Mouse (Mus musculus) hindbrain, embryonic 14.5 days (tissue): Measurements from ENCODE around the gene Trmt6. TPM values are rescaled to one million over a fixed set of nuclear protein-coding genes. Genes with fewer than 3 reads are reported as not detected.

Experiments used
- ATAC-seq: fragments of 200-750 bp; cut with Nextera tagmentation; 2 replicates; pipeline ENCODE4 v1.8.0; 2017; ENCODE audit warnings: moderate number of reproducible peaks, mild to moderate bottlenecking, moderate TSS enrichment, moderate library complexity; ENCODE audit not compliant: low FRiP score
- DNase-seq: peaks from one replicate; pipeline ENCODE4 v3.0.0-alpha.2; 2015; ENCODE audit warnings: low spot score
- H3K27ac ChIP-seq: fragments of 300-500 bp; sonication (generic); 2 replicates; pipeline ENCODE4 v1.5.1; 2014; ENCODE audit warnings: mild to moderate bottlenecking, moderate library complexity
- H3K27me3 ChIP-seq: fragments of 300-500 bp; sonication (generic); 2 replicates; pipeline ENCODE4 v1.6.1; 2014; ENCODE audit warnings: mild to moderate bottlenecking, low read length, mixed read lengths; ENCODE audit not compliant: control insufficient read depth, insufficient read depth
- H3K36me3 ChIP-seq: fragments of 300-500 bp; sonication (generic); replicated peaks from 2 replicates; pipeline ENCODE4 v1.6.1; 2014; ENCODE audit not compliant: control insufficient read depth, insufficient read depth
- H3K4me1 ChIP-seq: fragments of 300-500 bp; sonication (generic); replicated peaks from 2 replicates; pipeline ENCODE4 v1.6.1; 2014; ENCODE audit warnings: antibody characterized with exemption, low read length, mixed read lengths; ENCODE audit not compliant: control insufficient read depth, insufficient read depth
- H3K4me2 ChIP-seq: fragments of 300-500 bp; sonication (generic); replicated peaks from 2 replicates; pipeline ENCODE4 v1.6.1; 2014; ENCODE audit warnings: mild to moderate bottlenecking, moderate library complexity
- H3K4me3 ChIP-seq: fragments of 300-500 bp; sonication (generic); replicated peaks from 2 replicates; pipeline ENCODE4 v1.5.1; 2014; ENCODE audit warnings: mild to moderate bottlenecking, low read length
- H3K9ac ChIP-seq: fragments of 300-500 bp; sonication (generic); 2 replicates; pipeline ENCODE4 v1.6.1; 2014
- H3K9me3 ChIP-seq: fragments of 300-500 bp; sonication (generic); 2 replicates; pipeline ENCODE4 v1.6.1; 2016; ENCODE audit warnings: low read length; ENCODE audit not compliant: control insufficient read depth
- WGBS: fragments of 180-500 bp; shearing (Covaris S2); extraction: QIAGEN DNeasy Blood & Tissue Kit; methylation state at CpG from one replicate; pipeline ENCODE4 v1.1.7; 2014; 5-methylcytosine and 5-hydroxymethylcytosine counted together
- polyA plus RNA-seq: library from polyadenylated mRNA; unstranded; fragments of >200 nt; fragmentation: Nextera tagmentation; extraction: Ambion mirVana; gene quantifications from 2 replicates; pipeline ENCODE4 v1.2.1, GENCODE M21; 2014

Trmt6 gene
- polyA plus RNA-seq, result 15.7 and 18.5 TPM in 2 replicates

DNA sequence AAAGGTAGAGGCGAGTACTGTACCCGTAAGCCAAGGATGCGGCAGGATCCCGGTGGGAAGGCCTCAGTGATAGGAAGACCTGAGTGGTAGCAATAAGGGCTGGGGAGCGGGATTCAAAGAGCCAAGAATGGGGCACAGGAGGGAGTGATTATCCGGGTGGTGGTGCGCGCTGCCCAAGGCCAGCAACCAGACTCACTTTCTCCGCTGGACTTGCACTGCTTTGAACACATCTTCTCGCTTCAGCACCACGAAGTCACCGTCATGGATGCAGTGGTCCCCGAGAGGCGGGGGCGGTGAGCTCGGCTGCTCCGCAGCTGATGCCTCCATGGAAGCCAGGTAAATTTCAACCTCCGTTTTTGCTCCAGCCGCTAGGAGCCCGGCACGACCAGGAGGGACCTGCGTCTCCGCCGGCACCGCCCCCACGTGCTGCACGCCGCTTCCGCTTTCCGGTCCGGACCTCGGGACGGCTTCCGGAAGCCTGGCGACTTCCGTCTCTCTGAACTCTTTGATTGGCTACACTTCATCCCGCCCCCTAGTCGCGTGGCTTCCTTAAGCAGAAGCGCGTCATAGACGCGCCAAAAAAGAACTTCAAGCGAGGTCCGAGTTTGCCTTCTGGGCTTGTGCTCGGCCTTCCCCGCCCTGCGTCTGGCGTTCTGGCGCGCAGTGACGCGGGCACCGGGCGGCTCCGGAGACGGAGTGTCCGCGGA lies at the start of gene Trmt6, which contains the start of gene Mcm8:
Trmt6 (minus strand) TSS at position 448 of the 707 bp plus-strand sequence.
Mcm8 (plus strand) TSS at position 534 of the 707 bp plus-strand sequence.
- peaks cover 13% of the 10 kb centered on the region for H3K4me1 ChIP-seq
- peak within 1 kb of the TSS; percentile 61 for H3K4me3 ChIP-seq
- DNase-seq (peak; percentile 96), ATAC-seq (peak; percentile 100)
- H3K9me3 ChIP-seq, result no peaks in the 10 kb centered on the region
- peak within 1 kb of the TSS; percentile 70 for H3K9ac ChIP-seq
- WGBS, result under 1% methylated on average over 59 of the region's 59 CpGs
- peak within 1 kb of the TSS; percentile 84 for H3K4me2 ChIP-seq
- H3K36me3 ChIP-seq, result peaks cover 24% of the 10 kb centered on the region
- H3K27me3 ChIP-seq, result no peaks in the 10 kb centered on the region
- peak within 1 kb of the TSS; percentile 10 for H3K27ac ChIP-seq

DNA sequence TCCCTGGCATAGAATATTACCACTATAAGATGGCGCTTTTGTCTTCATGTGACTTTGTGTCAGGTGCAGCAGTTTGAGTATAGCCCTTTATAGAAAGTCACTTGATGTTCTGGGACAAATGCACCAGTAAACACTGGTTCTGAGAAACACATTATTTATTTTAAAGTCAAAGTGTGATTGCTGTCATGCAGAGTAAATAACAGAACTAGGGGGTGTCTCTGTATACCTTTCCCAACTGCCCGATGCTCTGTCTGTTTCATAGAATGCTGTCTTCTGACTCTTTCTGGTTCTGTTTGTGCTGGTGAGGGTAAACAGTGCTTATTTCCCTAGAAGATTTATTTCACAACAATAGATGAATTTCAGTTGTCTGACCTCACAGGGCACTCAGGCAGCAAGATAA lies 47.5 kb upstream of the Trmt6 start:
- DNase-seq (no peak), ATAC-seq (no peak)
- H3K36me3 ChIP-seq, result peaks cover 34% of the 10 kb centered on the region
- no peak overlapping the region for H3K9ac ChIP-seq
- no peak overlapping the region for H3K4me2 ChIP-seq
- no peaks in the 10 kb centered on the region for H3K9me3 ChIP-seq
- WGBS, result 96% methylated on average over 2 of the region's 2 CpGs
- H3K4me3 ChIP-seq, result no peak overlapping the region
- H3K27me3 ChIP-seq, result no peaks in the 10 kb centered on the region
- no peaks in the 10 kb centered on the region for H3K4me1 ChIP-seq
- H3K27ac ChIP-seq, result no peak overlapping the region

DNA sequence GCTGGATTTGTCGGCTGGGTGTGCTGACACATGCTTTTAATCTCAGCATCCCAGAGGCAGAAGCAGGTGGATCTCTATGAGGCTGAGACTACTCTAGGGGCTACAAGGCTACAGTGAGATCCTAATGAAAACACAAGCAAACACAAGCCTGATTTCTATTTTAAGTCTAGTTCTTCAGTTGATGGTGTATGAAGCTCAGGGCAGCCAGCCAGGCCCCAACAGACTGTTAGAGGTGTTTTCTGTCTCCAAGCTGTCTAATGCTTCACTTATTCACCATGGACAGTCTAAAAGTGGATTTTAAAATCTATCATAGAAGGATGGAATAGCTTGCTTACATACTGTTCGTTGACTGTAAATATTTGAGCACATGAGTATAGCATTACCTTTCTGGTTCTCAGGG lies 45.6 kb upstream of the Trmt6 start:
- no peak for DNase-seq
- ATAC-seq, result no peak
- no peak overlapping the region for H3K27ac ChIP-seq

DNA sequence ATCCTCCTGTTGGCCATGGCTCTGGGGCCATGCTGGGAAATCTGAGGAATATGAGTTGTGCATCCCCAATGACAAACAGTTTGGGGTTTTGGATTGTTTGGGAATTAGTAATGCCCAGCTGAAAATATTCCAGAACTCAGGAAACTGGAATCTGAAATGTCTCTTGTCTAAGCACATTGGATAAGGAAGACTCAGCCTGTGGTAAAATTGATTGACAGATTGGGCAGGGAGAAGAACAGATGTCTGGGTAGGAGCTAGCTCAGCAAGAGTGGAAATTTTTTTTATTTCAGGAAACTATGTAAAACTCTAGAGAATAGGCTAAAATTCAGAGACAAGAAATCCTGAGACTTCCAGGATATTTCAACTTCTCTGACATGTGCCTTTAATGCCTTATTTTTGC lies 44.6 kb upstream of the Trmt6 start:
- DNase-seq (no peak), ATAC-seq (no peak)
- H3K9ac ChIP-seq, result no peak overlapping the region
- H3K4me3 ChIP-seq, result no peak overlapping the region
- no peaks in the 10 kb centered on the region for H3K27me3 ChIP-seq
- H3K4me2 ChIP-seq, result no peak overlapping the region
- peaks cover 16% of the 10 kb centered on the region for H3K36me3 ChIP-seq
- H3K4me1 ChIP-seq, result no peaks in the 10 kb centered on the region
- H3K9me3 ChIP-seq, result no peaks in the 10 kb centered on the region
- H3K27ac ChIP-seq, result no peak overlapping the region

More for the DNA sequence above, 45.6 kb upstream of the Trmt6 start:
- Histone ChIP-seq H3K9me3 (no peaks in the 10 kb centered on the region), H3K9ac (no peak overlapping the region), H3K4me2 (no peak overlapping the region), H3K4me1 (no peaks in the 10 kb centered on the region), H3K27me3 (no peaks in the 10 kb centered on the region), H3K4me3 (no peak overlapping the region), H3K36me3 (peaks cover 24% of the 10 kb centered on the region)
- 95% methylated on average over 2 of the region's 2 CpGs for WGBS

DNA sequence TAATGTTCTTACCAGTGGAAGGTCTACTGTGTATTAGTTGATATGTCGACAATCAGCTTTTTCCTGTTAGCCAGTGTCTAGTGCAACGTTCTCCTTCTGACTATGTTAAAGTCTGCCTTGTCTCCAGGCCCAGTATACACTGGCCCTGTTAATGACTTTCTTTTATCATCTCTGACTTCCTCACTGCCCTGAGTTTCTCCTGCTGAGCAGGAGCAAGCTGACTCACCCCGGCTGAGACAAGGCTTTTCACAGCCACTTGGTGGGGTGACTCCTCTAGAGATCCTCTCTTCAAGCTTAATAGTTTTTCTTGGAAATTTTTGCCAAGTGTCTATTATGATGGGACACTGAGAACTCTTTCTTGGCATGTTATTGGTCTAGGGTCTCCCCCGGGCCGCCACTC lies 40.5 kb upstream of the Trmt6 start:
- no peak overlapping the region for H3K27ac ChIP-seq
- H3K36me3 ChIP-seq, result peaks cover 10% of the 10 kb centered on the region; the same call in 1 of the 2 replicates
- no peak for DNase-seq
- no peak overlapping the region for H3K4me3 ChIP-seq
- H3K9ac ChIP-seq, result no peak overlapping the region
- H3K9me3 ChIP-seq, result no peaks in the 10 kb centered on the region
- H3K4me2 ChIP-seq, result no peak overlapping the region
- no peaks in the 10 kb centered on the region for H3K4me1 ChIP-seq
- H3K27me3 ChIP-seq, result no peaks in the 10 kb centered on the region
- 91% methylated on average over 5 of the region's 5 CpGs for WGBS
- ATAC-seq, result no peak

DNA sequence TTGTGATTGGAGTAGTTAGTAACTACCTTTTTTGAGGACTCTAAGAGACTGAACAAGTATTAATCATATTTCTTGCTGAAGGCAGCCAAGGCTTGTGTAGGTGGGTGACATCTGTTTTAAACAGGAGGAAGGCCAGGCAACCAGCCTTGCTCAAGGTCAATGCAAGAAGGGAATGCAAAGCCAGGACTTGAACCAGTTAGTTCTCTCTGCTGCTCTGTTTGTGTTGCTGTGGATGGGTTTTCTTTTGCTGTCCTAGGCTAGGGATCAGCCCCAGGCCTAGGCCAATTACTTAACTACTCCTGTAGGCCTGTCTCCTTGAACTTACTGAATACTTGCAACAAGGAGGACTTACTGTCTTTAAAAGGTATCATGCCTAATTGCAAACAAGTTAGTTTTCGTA lies 37.2 kb upstream of the Trmt6 start:
- ATAC-seq (no peak), DNase-seq (no peak)
- no peaks in the 10 kb centered on the region for H3K27me3 ChIP-seq
- 97% methylated on average over 1 of the region's 1 CpGs for WGBS
- H3K9me3 ChIP-seq, result no peaks in the 10 kb centered on the region
- H3K4me2 ChIP-seq, result no peak overlapping the region
- no peak overlapping the region for H3K9ac ChIP-seq
- no peak overlapping the region for H3K27ac ChIP-seq
- peaks cover 7% of the 10 kb centered on the region for H3K4me1 ChIP-seq
- no peak overlapping the region for H3K4me3 ChIP-seq
- peaks cover 21% of the 10 kb centered on the region for H3K36me3 ChIP-seq

DNA sequence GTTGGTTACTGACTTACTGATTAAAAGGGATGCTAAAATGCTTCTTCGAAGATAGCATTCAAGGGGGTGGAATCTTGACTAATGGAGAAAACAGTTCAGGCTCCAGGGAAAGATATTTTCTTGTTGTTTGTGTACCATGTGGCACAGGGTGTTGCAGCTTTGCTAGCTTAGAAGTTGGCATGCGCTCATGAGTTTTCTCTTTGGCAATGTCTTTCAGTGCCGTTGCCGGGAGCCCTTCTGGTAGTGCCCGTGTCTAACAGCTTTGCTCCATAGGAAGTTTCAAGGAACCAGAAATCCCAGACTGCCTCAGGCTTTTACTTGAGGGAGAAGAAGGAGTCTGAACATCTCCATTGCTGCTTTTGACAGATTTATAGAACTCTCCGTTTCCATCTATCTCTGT lies 33.3 kb upstream of the Trmt6 start:
- no peak overlapping the region for H3K4me2 ChIP-seq
- DNase-seq (no peak), ATAC-seq (no peak)
- no peak overlapping the region for H3K27ac ChIP-seq
- WGBS, result 86% methylated on average over 6 of the region's 6 CpGs
- no peak overlapping the region for H3K9ac ChIP-seq
- peaks cover 15% of the 10 kb centered on the region for H3K4me1 ChIP-seq
- no peak overlapping the region for H3K4me3 ChIP-seq
- H3K27me3 ChIP-seq, result no peaks in the 10 kb centered on the region
- H3K36me3 ChIP-seq, result peaks cover 18% of the 10 kb centered on the region
- H3K9me3 ChIP-seq, result no peaks in the 10 kb centered on the region

DNA sequence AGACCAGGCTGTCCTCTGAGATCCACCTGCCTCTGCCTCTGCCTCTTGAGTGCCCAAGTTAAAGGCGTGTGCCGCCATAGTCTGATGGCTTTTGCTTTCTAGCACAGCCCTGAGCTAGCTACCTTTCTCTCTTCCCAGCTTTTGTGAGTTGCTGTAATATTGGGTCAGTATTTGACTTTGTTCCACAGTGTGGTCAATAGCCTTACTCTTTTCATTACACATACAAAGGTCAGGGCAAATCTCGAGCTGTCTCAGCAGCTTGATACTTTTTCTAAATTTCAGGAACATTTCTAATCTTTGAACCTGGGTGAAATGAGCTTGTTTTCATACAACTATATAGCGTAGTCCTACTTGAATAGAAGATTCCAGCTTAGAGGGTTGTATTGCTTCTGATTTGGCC lies 32.5 kb upstream of the Trmt6 start:
- no peak overlapping the region for H3K4me3 ChIP-seq
- DNase-seq, result no peak
- 94% methylated on average over 4 of the region's 4 CpGs for WGBS
- peak overlapping the region; percentile 82 for H3K4me2 ChIP-seq
- no peaks in the 10 kb centered on the region for H3K9me3 ChIP-seq
- ATAC-seq, result no peak
- H3K27me3 ChIP-seq, result no peaks in the 10 kb centered on the region
- H3K36me3 ChIP-seq, result peaks cover 18% of the 10 kb centered on the region
- no peak overlapping the region for H3K27ac ChIP-seq
- peaks cover 15% of the 10 kb centered on the region for H3K4me1 ChIP-seq
- no peak overlapping the region for H3K9ac ChIP-seq

DNA sequence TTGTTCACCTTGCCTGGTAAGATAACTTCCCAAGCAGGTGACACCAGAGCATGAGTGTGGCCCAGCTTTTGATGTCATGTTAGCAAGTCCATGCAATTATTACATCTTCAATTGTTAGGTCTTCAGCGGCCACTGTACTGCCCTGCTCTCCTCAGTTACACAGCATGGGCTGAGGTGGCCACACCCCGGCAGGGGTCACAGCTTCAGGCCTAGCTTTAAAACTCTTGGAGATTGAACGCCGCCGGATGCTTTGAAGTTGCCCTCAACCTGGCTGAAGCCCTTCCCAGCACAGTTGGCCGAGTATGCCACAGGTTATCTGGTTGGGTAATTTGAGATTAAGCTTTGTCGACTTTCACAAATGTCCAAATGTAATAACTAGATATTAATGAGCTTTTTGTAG lies 31.7 kb upstream of the Trmt6 start:
- WGBS, result 55% methylated on average over 7 of the region's 7 CpGs
- no peaks in the 10 kb centered on the region for H3K27me3 ChIP-seq
- DNase-seq (no peak), ATAC-seq (no peak)
- peak overlapping the region; percentile 87 for H3K4me3 ChIP-seq
- peaks cover 15% of the 10 kb centered on the region for H3K36me3 ChIP-seq
- no peaks in the 10 kb centered on the region for H3K9me3 ChIP-seq
- peaks cover 15% of the 10 kb centered on the region for H3K4me1 ChIP-seq
- H3K27ac ChIP-seq, result no peak overlapping the region
- H3K9ac ChIP-seq, result peak overlapping the region; percentile 82
- H3K4me2 ChIP-seq, result peak overlapping the region; percentile 82
